Mouse (Mus musculus) intestine, embryonic 16.5 days (tissue): ENCODE data around the gene BC005561. TPM values are rescaled to one million over a fixed set of nuclear protein-coding genes. Genes with fewer than 3 reads are reported as not detected.

ENCODE experiments used
- ATAC-seq: fragments of 200-750 bp; cut with Nextera tagmentation; 2 replicates; pipeline ENCODE4 v1.8.0; 2017; ENCODE audit warnings: moderate TSS enrichment, moderate library complexity
- H3K27ac ChIP-seq: fragments of 300-500 bp; sonication (generic); 2 replicates; pipeline ENCODE4 v1.5.1; 2014; ENCODE audit warnings: mild to moderate bottlenecking, low read length
- H3K27me3 ChIP-seq: fragments of 300-500 bp; sonication (generic); replicated peaks from 2 replicates; pipeline ENCODE4 v1.6.1; 2014; ENCODE audit warnings: low read length, control low read depth, mixed read lengths; ENCODE audit not compliant: control insufficient read depth, insufficient read depth
- H3K36me3 ChIP-seq: fragments of 300-500 bp; sonication (generic); 2 replicates; pipeline ENCODE4 v1.6.1; 2014; ENCODE audit warnings: low read length, control low read depth; ENCODE audit not compliant: control insufficient read depth, insufficient read depth
- H3K4me1 ChIP-seq: fragments of 300-500 bp; sonication (generic); 2 replicates; pipeline ENCODE4 v1.6.1; 2014; ENCODE audit warnings: low read length, control low read depth, mixed read lengths; ENCODE audit not compliant: control insufficient read depth, insufficient read depth
- H3K4me2 ChIP-seq: fragments of 300-500 bp; sonication (generic); 2 replicates; pipeline ENCODE4 v1.6.1; 2014; ENCODE audit warnings: low read depth, low read length, control low read depth
- H3K4me3 ChIP-seq: fragments of 300-500 bp; sonication (generic); 2 replicates; pipeline ENCODE4 v1.5.1; 2014; ENCODE audit warnings: mild to moderate bottlenecking, low read length
- H3K9ac ChIP-seq: fragments of 300-500 bp; sonication (generic); 2 replicates; pipeline ENCODE4 v1.6.1; 2014; ENCODE audit warnings: low read depth, low read length
- H3K9me3 ChIP-seq: fragments of 300-500 bp; sonication (generic); 2 replicates; pipeline ENCODE4 v1.6.1; 2016; ENCODE audit warnings: low read length, control low read depth; ENCODE audit not compliant: control insufficient read depth
- WGBS: fragments of 180-500 bp; shearing (Covaris S2); extraction: QIAGEN DNeasy Blood & Tissue Kit; methylation state at CpG from one replicate; pipeline ENCODE4 v1.1.7; 2014; 5-methylcytosine and 5-hydroxymethylcytosine counted together
- polyA plus RNA-seq: library from polyadenylated mRNA; unstranded; fragments of >200 nt; fragmentation: Nextera tagmentation; extraction: Ambion mirVana; gene quantifications from 2 replicates; pipeline ENCODE4 v1.2.1, GENCODE M21; 2015

Gene BC005561
- polyA plus RNA-seq = 6.3 and 7.1 TPM in 2 replicates

- peaks cover 3% of the 10 kb centered on the region; the same call in 1 of the 2 replicates for H3K36me3 ChIP-seq
Observed at GRCm38 (mm10) chr5:104508195-104508891, at the start of gene BC005561. BC005561 (plus strand) TSS chr5:104508352.

GRCm38 (mm10) chr5:104458832-104459705, 49.1 kb upstream of the BC005561 start, which contains the start of gene Pkd2:
Pkd2 (plus strand) TSS chr5:104459450.
- 10% methylated on average over 34 of the region's 46 CpGs for WGBS
- Histone ChIP-seq H3K4me3 (peak within 1 kb of the TSS; percentile 85), H3K9ac (peak within 1 kb of the TSS; percentile 97), H3K4me2 (peak within 1 kb of the TSS; percentile 78), H3K27me3 (no peaks in the 10 kb centered on the region), H3K9me3 (no peaks in the 10 kb centered on the region), H3K27ac (peak within 1 kb of the TSS; percentile 92), H3K36me3 (no peaks in the 10 kb centered on the region), H3K4me1 (peaks cover 10% of the 10 kb centered on the region; the same call in 1 of the 2 replicates)
- ATAC-seq = peak; percentile 95

More at GRCm38 (mm10) chr5:104508195-104508891, at the start of gene BC005561:
- Histone ChIP-seq H3K27me3 (no peaks in the 10 kb centered on the region), H3K4me1 (peaks cover 2% of the 10 kb centered on the region; the same call in 1 of the 2 replicates), H3K27ac (peak within 1 kb of the TSS; percentile 93), H3K4me2 (peak within 1 kb of the TSS; percentile 73), H3K9me3 (no peaks in the 10 kb centered on the region), H3K9ac (peak within 1 kb of the TSS; percentile 95), H3K4me3 (peak within 1 kb of the TSS; percentile 90)
- ATAC-seq = peak; percentile 95
- WGBS = under 1% methylated on average over 75 of the region's 83 CpGs

GRCm38 (mm10) chr5:104459706-104460455, 48.3 kb upstream of the BC005561 start:
- WGBS = under 1% methylated on average over 66 of the region's 82 CpGs
- Histone ChIP-seq H3K36me3 (no peaks in the 10 kb centered on the region), H3K9me3 (no peaks in the 10 kb centered on the region), H3K4me3 (peak overlapping the region; percentile 85), H3K9ac (peak overlapping the region; percentile 97), H3K27me3 (no peaks in the 10 kb centered on the region), H3K4me1 (peaks cover 10% of the 10 kb centered on the region; the same call in 1 of the 2 replicates), H3K27ac (peak overlapping the region; percentile 92), H3K4me2 (peak overlapping the region; percentile 78)
- ATAC-seq = peak; percentile 81

GRCm38 (mm10) chr5:104460456-104460838, 47.7 kb upstream of the BC005561 start:
- peaks cover 10% of the 10 kb centered on the region; the same call in 1 of the 2 replicates for H3K4me1 ChIP-seq
- no peak for ATAC-seq
- 26% methylated on average over 3 of the region's 3 CpGs for WGBS
- H3K36me3 ChIP-seq = 0 out of 2 replicates have a peak, but pooled peaks cover 2% of the 10 kb centered on the region
- peak overlapping the region; percentile 78 for H3K4me2 ChIP-seq
- no peaks in the 10 kb centered on the region for H3K27me3 ChIP-seq
- H3K27ac ChIP-seq = peak overlapping the region; percentile 92; the same call in 1 of the 2 replicates
- H3K9ac ChIP-seq = peak overlapping the region; percentile 97; the same call in 1 of the 2 replicates
- H3K9me3 ChIP-seq = no peaks in the 10 kb centered on the region
- peak overlapping the region; percentile 85 for H3K4me3 ChIP-seq

- WGBS = 53% methylated on average over 7 of the region's 7 CpGs
- H3K9ac ChIP-seq = 0 out of 2 replicates have a peak overlapping the region, but pooled peaks have one; percentile 2
- no peak overlapping the region for H3K27ac ChIP-seq
- no peaks in the 10 kb centered on the region for H3K27me3 ChIP-seq
- ATAC-seq = no peak
- H3K36me3 ChIP-seq = 0 out of 2 replicates have a peak, but pooled peaks cover 6% of the 10 kb centered on the region
- H3K4me1 ChIP-seq = peaks cover 10% of the 10 kb centered on the region; the same call in 1 of the 2 replicates
- H3K4me2 ChIP-seq = peak overlapping the region; percentile 78
- H3K4me3 ChIP-seq = peak overlapping the region; percentile 85
- no peaks in the 10 kb centered on the region for H3K9me3 ChIP-seq
Observed at GRCm38 (mm10) chr5:104460856-104461255, 47.3 kb upstream of the BC005561 start.

GRCm38 (mm10) chr5:104465279-104465678, 42.9 kb upstream of the BC005561 start:
- Histone ChIP-seq H3K36me3 (peaks cover 17% of the 10 kb centered on the region), H3K4me1 (peaks cover 6% of the 10 kb centered on the region; the same call in 1 of the 2 replicates), H3K4me2 (no peak overlapping the region), H3K27ac (no peak overlapping the region), H3K9ac (no peak overlapping the region), H3K27me3 (no peaks in the 10 kb centered on the region), H3K9me3 (no peaks in the 10 kb centered on the region), H3K4me3 (no peak overlapping the region)
- no peak for ATAC-seq
- WGBS = 65% methylated on average over 8 of the region's 8 CpGs

GRCm38 (mm10) chr5:104465731-104466130, 42.4 kb upstream of the BC005561 start:
- Histone ChIP-seq H3K4me1 (peaks cover 6% of the 10 kb centered on the region; the same call in 1 of the 2 replicates), H3K27ac (no peak overlapping the region), H3K4me3 (no peak overlapping the region), H3K9me3 (no peaks in the 10 kb centered on the region), H3K9ac (no peak overlapping the region), H3K27me3 (no peaks in the 10 kb centered on the region), H3K4me2 (no peak overlapping the region), H3K36me3 (peaks cover 17% of the 10 kb centered on the region)
- WGBS = 78% methylated on average over 12 of the region's 12 CpGs
- ATAC-seq = no peak

GRCm38 (mm10) chr5:104466816-104467215, 41.3 kb upstream of the BC005561 start:
- H3K4me1 ChIP-seq = no peaks in the 10 kb centered on the region
- H3K9ac ChIP-seq = no peak overlapping the region
- no peak overlapping the region for H3K4me3 ChIP-seq
- H3K36me3 ChIP-seq = peaks cover 18% of the 10 kb centered on the region
- WGBS = 91% methylated on average over 16 of the region's 16 CpGs
- no peaks in the 10 kb centered on the region for H3K27me3 ChIP-seq
- no peaks in the 10 kb centered on the region for H3K9me3 ChIP-seq
- no peak for ATAC-seq
- no peak overlapping the region for H3K4me2 ChIP-seq
- no peak overlapping the region for H3K27ac ChIP-seq
